Mouse (Mus musculus) neural tube, embryonic 14.5 days (tissue): ENCODE data around the gene Gpr139. TPM values are rescaled to one million over a fixed set of nuclear protein-coding genes. Genes with fewer than 3 reads are reported as not detected.

Source experiments
- ATAC-seq: fragments of 200-750 bp; cut with Nextera tagmentation; 2 replicates; pipeline ENCODE4 v1.8.0; 2017; ENCODE audit warnings: low read depth, mild to moderate bottlenecking, moderate TSS enrichment, moderate library complexity
- H3K27ac ChIP-seq: fragments of 300-500 bp; sonication (generic); 2 replicates; pipeline ENCODE4 v1.5.1; 2014; ENCODE audit warnings: low read depth, mild to moderate bottlenecking, control low read depth, low read length, moderate library complexity, mixed read lengths
- H3K27me3 ChIP-seq: fragments of 300-500 bp; sonication (generic); 2 replicates; pipeline ENCODE4 v1.6.1; 2014; ENCODE audit warnings: low read length; ENCODE audit not compliant: control insufficient read depth, insufficient read depth
- H3K36me3 ChIP-seq: fragments of 300-500 bp; sonication (generic); 2 replicates; pipeline ENCODE4 v1.6.1; 2014; ENCODE audit warnings: low read length, mixed read lengths; ENCODE audit not compliant: control insufficient read depth, insufficient read depth
- H3K4me1 ChIP-seq: fragments of 300-500 bp; sonication (generic); 2 replicates; pipeline ENCODE4 v1.6.1; 2014; ENCODE audit warnings: low read length; ENCODE audit not compliant: control insufficient read depth, insufficient read depth
- H3K4me2 ChIP-seq: fragments of 300-500 bp; sonication (generic); 2 replicates; pipeline ENCODE4 v1.6.1; 2014; ENCODE audit warnings: mild to moderate bottlenecking, low read depth, low read length, control low read depth
- H3K4me3 ChIP-seq: fragments of 300-500 bp; sonication (generic); 2 replicates; pipeline ENCODE4 v1.5.1; 2014; ENCODE audit warnings: low read depth, low read length, control low read depth, mixed read lengths
- H3K9ac ChIP-seq: fragments of 300-500 bp; sonication (generic); replicated peaks from 2 replicates; pipeline ENCODE4 v1.6.1; 2014; ENCODE audit warnings: low read depth, mild to moderate bottlenecking, control low read depth, low read length, mixed read lengths
- H3K9me3 ChIP-seq: fragments of 300-500 bp; sonication (generic); 2 replicates; pipeline ENCODE4 v1.6.1; 2016; ENCODE audit warnings: low read length; ENCODE audit not compliant: control insufficient read depth
- WGBS: fragments of 180-500 bp; shearing (Covaris S2); extraction: QIAGEN DNeasy Blood & Tissue Kit; methylation state at CpG from one replicate; pipeline ENCODE4 v1.1.7; 2014; 5-methylcytosine and 5-hydroxymethylcytosine counted together
- polyA plus RNA-seq: library from polyadenylated mRNA; unstranded; fragments of >200 nt; fragmentation: Nextera tagmentation; extraction: Ambion mirVana; gene quantifications from 2 replicates; pipeline ENCODE4 v1.2.1, GENCODE M21; 2014

The Gpr139 gene
- polyA plus RNA-seq, result 12.3 and 13.9 TPM in 2 replicates

DNA sequence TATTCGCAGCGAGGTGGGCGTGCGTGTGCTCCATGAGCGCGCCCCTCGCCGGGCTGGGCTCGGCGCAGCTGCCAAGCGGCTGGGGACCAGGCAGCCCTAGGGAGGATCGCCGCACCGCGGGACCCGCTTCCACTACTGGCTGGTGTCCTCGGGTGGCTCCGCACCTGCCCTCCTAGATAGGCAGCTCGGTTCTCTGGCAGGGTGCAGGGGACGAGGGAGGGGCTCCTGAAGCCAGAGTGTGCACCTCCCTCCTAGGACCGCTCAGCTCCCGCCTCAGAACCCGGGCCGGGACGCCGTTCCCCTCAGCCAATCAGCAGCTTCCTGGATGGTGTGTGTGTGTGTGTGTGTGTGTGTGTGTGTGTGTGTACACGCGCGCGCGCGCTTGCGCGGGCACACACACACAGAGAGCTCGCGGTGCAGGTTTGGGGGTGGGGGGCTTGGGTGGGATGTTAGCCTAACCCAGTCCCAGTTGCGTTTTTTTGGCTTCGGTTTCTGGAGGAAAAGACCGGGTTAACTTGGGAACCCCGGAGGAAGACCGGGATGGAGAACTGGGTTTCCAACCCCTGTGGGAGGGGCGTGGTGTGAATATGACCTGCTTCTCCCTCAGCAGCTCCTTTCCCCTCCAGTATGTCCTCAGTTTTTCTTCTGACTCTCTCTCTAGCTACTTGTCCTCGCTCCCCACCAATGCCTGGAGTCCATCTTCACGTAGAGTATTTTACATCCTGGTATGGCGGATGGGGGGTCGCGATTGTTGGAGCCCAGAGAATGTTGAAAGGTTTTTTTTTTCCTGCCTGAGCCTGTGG lies at the start of gene Gpr139:
TSS of gene Gpr139 (minus strand) at position 263 of the 803 bp plus-strand sequence.
- Histone ChIP-seq H3K27me3 (peaks cover 10% of the 10 kb centered on the region), H3K36me3 (no peaks in the 10 kb centered on the region), H3K9ac (peak within 1 kb of the TSS; percentile 68), H3K27ac (peak within 1 kb of the TSS; percentile 82), H3K9me3 (no peaks in the 10 kb centered on the region), H3K4me1 (no peaks in the 10 kb centered on the region; the same call in 1 of the 2 replicates), H3K4me3 (peak within 1 kb of the TSS; percentile 51), H3K4me2 (peak within 1 kb of the TSS; percentile 61)
- under 1% methylated on average over 37 of the region's 47 CpGs for WGBS
- ATAC-seq, result peak; percentile 95

DNA sequence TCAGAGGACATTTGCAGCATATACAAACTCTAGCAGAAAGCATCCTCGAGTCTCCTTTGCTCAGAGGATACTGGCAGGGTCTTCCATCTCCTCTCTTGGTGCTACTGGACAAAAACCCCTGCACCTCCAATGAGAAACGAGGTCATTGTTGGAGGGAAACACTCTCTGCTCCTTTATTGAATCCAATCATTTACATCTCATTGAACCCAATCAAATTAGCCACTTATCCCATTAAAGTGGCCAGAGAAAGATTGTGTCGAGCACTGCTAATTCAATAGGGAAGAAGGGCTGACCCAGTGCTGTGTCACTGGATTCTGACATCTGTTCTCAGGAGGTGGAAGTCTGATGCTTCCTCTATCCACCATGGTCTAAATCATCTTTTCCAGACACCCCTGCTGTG lies 46.6 kb upstream of the Gpr139 start:
- Histone ChIP-seq H3K9me3 (no peaks in the 10 kb centered on the region), H3K4me3 (no peak overlapping the region), H3K36me3 (no peaks in the 10 kb centered on the region), H3K27ac (no peak overlapping the region), H3K4me1 (no peaks in the 10 kb centered on the region), H3K4me2 (no peak overlapping the region), H3K9ac (no peak overlapping the region), H3K27me3 (no peaks in the 10 kb centered on the region)
- 35% methylated on average over 3 of the region's 3 CpGs for WGBS
- no peak for ATAC-seq

DNA sequence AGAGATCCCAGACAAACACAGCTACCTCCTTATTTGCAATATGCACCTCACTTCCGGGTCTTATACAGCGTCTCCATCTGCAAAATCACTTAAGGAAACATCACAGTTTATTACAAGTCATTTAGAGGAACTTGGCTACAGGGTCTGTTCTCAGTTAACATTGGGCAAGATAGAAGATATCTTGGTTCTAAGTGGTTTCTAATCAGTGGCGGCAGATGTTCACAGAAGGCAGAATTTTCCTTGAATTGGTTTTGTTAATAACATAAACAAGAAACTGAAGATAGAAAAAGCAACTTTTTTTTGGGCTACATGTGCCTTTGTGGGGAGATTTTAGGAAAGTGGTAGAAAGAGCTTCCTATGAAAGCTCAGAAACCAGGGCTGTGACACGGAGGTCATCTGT lies 38.3 kb upstream of the Gpr139 start:
- no peak overlapping the region for H3K4me2 ChIP-seq
- no peaks in the 10 kb centered on the region for H3K4me1 ChIP-seq
- ATAC-seq, result no peak
- no peaks in the 10 kb centered on the region for H3K27me3 ChIP-seq
- no peaks in the 10 kb centered on the region for H3K36me3 ChIP-seq
- no peak overlapping the region for H3K27ac ChIP-seq
- H3K9me3 ChIP-seq, result no peaks in the 10 kb centered on the region
- no peak overlapping the region for H3K4me3 ChIP-seq
- no peak overlapping the region for H3K9ac ChIP-seq
- WGBS, result 90% methylated on average over 4 of the region's 4 CpGs

DNA sequence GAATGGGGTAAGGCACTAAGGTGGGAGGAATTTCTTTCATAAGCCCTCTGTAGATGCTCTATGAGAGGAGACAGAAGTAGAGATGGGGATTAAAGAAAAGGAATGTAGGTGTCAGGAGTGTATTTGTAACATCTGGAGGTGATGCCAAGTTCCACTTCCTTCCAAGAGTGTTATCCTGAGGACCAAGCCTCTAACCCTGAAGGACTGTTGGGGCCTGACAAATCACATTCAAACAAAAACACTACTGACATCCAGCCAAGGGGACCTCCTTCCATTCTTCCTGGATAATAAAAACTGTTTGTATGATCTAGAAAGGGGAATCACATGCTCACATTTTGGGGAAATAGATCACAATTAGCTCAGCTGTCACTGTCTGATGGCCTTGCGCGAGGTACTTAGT lies 34.7 kb upstream of the Gpr139 start:
- Histone ChIP-seq H3K27ac (no peak overlapping the region), H3K4me2 (no peak overlapping the region), H3K36me3 (no peaks in the 10 kb centered on the region), H3K9ac (no peak overlapping the region), H3K27me3 (no peaks in the 10 kb centered on the region), H3K4me1 (no peaks in the 10 kb centered on the region), H3K9me3 (no peaks in the 10 kb centered on the region), H3K4me3 (no peak overlapping the region)
- WGBS, result 85% methylated on average over 2 of the region's 2 CpGs
- no peak for ATAC-seq

DNA sequence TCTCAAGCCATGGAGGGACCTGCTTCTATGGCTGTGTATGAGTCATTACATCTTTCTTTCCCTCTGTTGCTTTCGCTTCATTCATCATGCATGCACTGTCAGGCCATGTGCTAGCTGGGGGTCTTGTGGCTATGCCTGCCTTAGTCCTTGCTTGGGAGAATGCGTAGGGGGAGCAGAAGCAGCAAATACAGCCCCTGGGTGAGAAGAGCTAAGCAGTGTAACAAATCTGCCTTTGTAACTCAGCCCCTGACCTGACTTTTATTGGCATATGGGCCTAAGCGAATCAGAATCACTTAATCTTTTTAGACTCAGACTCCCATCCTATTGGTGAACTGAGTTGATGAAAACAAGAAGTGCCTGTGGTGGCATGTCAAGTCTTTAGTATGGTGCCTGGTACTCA lies 22.8 kb upstream of the Gpr139 start:
- WGBS, result 62% methylated on average over 3 of the region's 3 CpGs
- Histone ChIP-seq H3K4me2 (no peak overlapping the region), H3K27me3 (no peaks in the 10 kb centered on the region), H3K9me3 (no peaks in the 10 kb centered on the region), H3K9ac (no peak overlapping the region), H3K4me1 (no peaks in the 10 kb centered on the region), H3K4me3 (no peak overlapping the region), H3K36me3 (no peaks in the 10 kb centered on the region), H3K27ac (no peak overlapping the region)
- no peak for ATAC-seq

DNA sequence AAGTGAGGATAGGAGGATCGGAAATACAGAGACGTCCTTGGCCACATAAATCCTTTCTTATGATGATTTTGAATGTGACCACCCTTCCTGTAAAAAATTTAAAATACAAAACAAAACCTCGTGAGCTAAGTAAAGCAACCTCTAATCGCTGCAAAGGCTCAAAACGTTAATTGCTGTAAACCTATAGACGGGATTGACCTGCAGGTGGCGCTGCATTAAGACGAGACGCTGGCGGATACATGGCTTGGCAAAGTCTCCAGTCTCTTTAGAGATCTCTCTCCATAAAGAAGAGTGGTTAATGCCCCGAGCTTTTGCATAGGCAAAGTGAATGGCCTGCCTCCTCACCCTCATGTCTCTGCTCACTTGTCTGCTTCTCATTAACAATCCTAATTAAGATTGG lies 2.0 kb upstream of the Gpr139 start:
- peaks cover 10% of the 10 kb centered on the region for H3K27me3 ChIP-seq
- H3K4me1 ChIP-seq, result no peaks in the 10 kb centered on the region; the same call in 1 of the 2 replicates
- H3K9me3 ChIP-seq, result no peaks in the 10 kb centered on the region
- 12% methylated on average over 11 of the region's 11 CpGs for WGBS
- no peak overlapping the region for H3K27ac ChIP-seq
- no peak overlapping the region for H3K4me2 ChIP-seq
- H3K9ac ChIP-seq, result no peak overlapping the region
- no peaks in the 10 kb centered on the region for H3K36me3 ChIP-seq
- no peak overlapping the region for H3K4me3 ChIP-seq
- ATAC-seq, result no peak

DNA sequence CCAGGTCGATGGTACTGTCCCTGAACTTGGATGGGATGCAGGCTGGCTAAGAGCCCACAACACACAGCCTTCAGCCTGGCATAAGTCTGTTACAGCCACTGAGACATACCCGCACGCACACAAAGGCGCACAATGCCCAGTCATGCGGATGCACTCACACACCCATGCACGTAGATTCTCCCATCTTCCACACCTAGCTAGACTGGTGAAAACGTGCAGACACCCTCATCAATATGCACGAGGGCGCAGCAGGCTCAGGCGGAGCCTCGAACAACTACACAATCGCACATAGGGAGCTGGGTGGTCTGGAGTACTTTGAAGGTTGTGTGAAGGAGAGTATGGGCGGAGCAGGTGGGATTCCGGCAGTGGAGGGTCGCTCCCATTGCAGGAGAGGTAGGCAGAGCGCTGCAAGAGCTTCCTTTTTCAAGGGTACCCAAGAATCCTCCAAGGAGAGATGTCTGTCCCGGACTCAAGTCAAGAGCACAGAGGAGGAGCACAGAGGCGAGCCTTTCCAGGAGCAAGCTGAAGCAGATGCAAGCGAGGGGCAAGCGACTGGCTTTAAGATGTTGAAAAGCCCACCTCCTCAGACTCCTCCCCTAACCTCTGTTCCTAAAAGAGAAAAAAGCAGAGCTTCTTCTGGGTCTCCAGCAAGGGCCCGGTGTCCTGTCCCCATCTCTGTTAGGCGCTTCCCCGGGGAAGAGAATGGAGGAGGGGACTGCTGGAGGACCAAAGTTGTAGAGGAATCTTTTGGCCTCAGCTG lies 958 bp upstream of the Gpr139 start:
- Histone ChIP-seq H3K9me3 (no peaks in the 10 kb centered on the region), H3K27ac (peak overlapping the region; percentile 82), H3K36me3 (no peaks in the 10 kb centered on the region), H3K4me2 (peak overlapping the region; percentile 61), H3K4me3 (peak overlapping the region; percentile 51), H3K4me1 (no peaks in the 10 kb centered on the region; the same call in 1 of the 2 replicates), H3K9ac (peak overlapping the region; percentile 68), H3K27me3 (peaks cover 10% of the 10 kb centered on the region)
- 2% methylated on average over 23 of the region's 23 CpGs for WGBS
- ATAC-seq, result peak; percentile 72

DNA sequence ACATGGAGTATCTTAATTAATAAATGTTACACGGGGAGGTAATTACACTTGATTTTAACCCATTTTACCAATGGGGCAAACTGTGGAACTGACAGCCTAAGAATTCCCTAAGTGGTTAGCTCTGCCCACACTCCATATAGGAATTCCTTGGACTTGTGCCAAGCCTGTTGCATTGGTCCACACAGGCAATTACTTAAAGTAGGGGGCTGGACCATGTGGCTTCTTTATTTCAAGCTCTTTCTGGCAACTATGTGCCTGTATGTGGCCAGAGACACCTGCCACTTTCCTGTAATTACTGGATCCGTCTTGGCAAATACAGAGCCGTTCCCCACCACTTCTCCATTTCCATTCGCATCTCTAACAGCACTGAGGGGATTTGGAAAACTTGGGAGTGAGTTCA lies 3.4 kb downstream of the Gpr139 start:
- Histone ChIP-seq H3K27ac (no peak overlapping the region), H3K36me3 (no peaks in the 10 kb centered on the region), H3K9ac (no peak overlapping the region), H3K4me3 (no peak overlapping the region), H3K27me3 (peaks cover 10% of the 10 kb centered on the region), H3K9me3 (no peaks in the 10 kb centered on the region), H3K4me2 (no peak overlapping the region), H3K4me1 (no peaks in the 10 kb centered on the region; the same call in 1 of the 2 replicates)
- ATAC-seq, result no peak
- WGBS, result 52% methylated on average over 4 of the region's 4 CpGs

DNA sequence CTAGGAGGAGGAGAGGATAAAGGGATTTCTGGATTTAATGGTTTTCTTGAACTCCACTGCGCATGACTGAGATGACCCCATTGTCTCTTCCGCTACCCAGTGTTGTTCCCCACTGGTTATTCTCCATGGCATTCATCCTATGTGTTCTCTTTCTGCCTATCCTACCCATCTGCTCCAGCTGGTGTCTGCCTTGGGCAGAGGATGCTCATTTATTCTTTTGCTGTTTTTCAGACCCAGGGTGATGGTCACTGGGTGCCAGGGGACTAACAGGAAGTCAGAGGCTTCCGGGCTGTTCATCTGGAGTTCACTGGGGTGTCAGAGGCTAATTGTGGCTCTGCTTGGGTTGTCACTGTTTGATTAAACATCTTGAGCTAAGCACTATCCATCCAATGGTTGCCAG lies 24.4 kb downstream of the Gpr139 start:
- 42% methylated on average over 3 of the region's 3 CpGs for WGBS
- H3K27me3 ChIP-seq, result no peaks in the 10 kb centered on the region
- H3K4me3 ChIP-seq, result no peak overlapping the region
- H3K27ac ChIP-seq, result no peak overlapping the region
- no peak overlapping the region for H3K9ac ChIP-seq
- no peaks in the 10 kb centered on the region for H3K9me3 ChIP-seq
- no peaks in the 10 kb centered on the region for H3K4me1 ChIP-seq
- H3K4me2 ChIP-seq, result no peak overlapping the region
- no peaks in the 10 kb centered on the region for H3K36me3 ChIP-seq
- no peak for ATAC-seq
